Mouse (Mus musculus): ENCODE measurements around the gene Asb15. TPM values are rescaled to one million over a fixed set of nuclear protein-coding genes. Genes with fewer than 3 reads are reported as not detected.

The Asb15 gene
- not detected for total RNA-seq (2023)

DNA sequence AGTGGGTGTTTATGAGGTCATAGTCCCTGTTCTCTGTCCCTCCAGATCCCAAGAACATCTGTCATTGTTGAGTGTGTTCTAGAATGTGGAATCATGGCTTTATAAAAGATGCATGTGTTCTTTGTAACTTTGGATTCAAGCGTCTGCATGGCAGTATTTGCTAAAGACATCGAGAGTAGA lies at the start of gene Asb15:
TSS of gene Asb15 (plus strand) at position 81 of the 180 bp plus-strand sequence.

DNA sequence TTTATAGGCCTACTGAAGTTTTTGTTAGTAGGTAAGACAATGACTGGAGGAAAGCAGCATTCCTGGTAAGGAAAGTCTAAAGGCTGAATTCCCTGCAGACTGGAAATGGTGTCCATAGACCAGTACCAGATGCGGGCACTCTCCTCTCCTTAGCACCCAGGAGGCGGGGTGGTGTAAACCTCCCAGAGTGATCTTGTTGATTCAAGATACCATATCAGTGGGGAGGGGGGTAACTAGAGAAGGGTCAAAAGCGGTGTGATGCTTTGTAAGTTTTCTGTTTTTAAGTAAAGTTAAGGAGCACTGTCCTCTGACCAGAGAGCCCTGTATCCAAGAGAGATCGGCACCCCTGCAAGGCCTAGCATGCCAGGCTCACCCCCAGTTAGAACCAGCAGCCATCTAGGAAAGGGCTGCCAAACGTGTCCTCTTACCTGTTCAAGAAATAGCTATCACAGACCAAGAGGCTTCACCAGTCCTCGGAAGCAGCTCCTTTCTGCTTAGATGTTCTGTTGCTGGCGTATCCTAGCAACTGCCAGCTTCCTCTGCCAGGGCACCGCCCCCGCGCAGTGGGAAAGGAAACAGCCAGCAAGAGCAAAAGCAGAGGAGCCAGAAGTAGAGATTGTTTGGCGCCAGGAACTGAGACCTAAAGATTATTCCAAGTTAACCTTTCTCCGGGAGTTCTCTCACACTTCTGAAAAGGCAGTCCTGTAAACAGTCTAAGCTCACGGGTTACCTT lies 13.2 kb upstream of the Asb15 start, which contains the start of gene Iqub:
TSS of gene Iqub (minus strand) at position 516 of the 733 bp plus-strand sequence.

DNA sequence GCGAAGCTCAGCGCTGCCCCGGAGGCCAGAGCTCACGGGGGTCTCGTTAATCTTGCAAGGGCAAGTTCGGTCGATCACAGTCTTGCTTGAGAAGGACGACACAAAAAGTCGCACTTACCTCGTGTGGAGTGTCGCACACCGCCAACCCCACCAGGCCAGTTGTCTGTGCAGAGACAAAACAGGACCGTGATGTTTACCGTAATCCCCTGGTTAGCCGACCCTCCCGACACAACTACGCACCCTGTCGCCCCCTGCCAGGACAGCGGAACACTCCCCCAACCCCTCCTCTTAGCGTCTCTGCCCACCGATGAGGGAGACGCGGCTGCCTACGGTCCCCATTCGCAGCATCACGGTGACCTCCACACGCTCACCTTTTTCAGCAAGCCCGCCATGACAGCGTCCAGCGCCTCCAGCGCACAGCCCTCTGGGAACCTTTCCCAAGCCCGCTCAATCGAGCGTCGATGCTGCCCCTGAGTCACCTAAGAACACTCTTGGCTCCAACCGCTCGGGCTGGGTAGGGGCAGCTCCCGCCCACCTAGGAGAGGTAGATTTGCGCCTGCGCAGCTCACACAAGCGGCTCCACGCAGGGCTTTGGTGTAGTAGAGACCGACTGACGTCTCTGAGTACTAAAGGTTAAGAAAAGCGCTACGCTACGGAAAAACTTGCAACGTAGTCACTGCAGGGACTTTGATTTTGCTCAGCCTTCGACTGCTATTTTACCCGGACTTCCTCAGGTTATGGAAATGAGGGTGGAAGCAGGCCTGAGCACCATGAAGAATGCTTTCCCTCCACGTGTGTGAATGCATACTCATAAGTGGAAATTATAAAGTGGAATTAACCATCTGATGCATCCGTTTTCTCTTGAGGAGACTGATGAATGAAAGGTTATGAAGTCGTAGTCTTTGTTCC lies 535 bp upstream of the Asb15 start, which contains the start of gene Ndufa5:
TSS of gene Ndufa5 (minus strand) at position 859 of the 909 bp plus-strand sequence.

DNA sequence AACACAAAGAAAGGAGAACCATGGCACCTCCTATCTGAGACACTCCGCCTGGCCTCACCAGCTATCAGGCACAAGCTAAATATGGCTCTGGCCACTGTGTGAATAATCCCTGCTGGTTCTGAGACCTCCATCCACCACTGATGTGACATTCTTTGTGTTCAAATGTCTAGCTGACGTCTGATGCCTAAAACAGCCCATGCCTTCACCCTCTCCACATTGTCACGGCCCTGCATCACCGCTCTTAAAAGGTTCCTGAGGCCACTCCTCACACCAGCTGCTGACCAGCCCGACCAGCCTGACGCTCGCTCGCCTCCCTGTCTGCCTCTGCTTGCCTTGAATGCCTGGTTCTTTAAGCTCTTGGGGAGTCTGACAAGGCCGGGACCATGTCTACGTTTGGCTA lies 69.6 kb downstream of the Asb15 start, which contains the start of gene Lmod2:
TSS of gene Lmod2 (plus strand) at position 263 of the 400 bp plus-strand sequence.

Other genes starting within 250 kb of the Asb15 start
- not detected for gene Iqub, start 13.1 kb upstream of the Asb15 start, total RNA-seq (2023)
- 10 to 100 TPM; 32.4 to 34.2 TPM for gene Ndufa5, start 131 bp upstream of the Asb15 start, total RNA-seq (2023)
- gene Lmod2, start 69.6 kb downstream of the Asb15 start, total RNA-seq (2023), result not detected
- 10 to 100 TPM; 25.2 to 25.5 TPM for gene Wasl, start 136.9 kb downstream of the Asb15 start, total RNA-seq (2023)
- gene Hyal6, start 205.1 kb downstream of the Asb15 start, total RNA-seq (2023), result not detected
- gene Hyal4, start 220.2 kb downstream of the Asb15 start, total RNA-seq (2023), result not detected

Measured in neutrophil, adult 59 days (primary cell).